Mouse (Mus musculus) midbrain, embryonic 13.5 days (tissue): ENCODE data around the gene Ddx41. TPM values are rescaled to one million over a fixed set of nuclear protein-coding genes. Genes with fewer than 3 reads are reported as not detected.
"Not testable (repeated sequence)": the region's sequence is repeated elsewhere in the genome, so short reads cannot be mapped to it uniquely, and the experiment has no call there.

ENCODE experiments used
- ATAC-seq: fragments of 200-750 bp; cut with Nextera tagmentation; 2 replicates; pipeline ENCODE4 v1.8.0; 2017; ENCODE audit warnings: mild to moderate bottlenecking, moderate TSS enrichment, moderate library complexity
- H3K27ac ChIP-seq: fragments of 300-500 bp; sonication (generic); 2 replicates; pipeline ENCODE4 v1.5.1; 2015; ENCODE audit warnings: inconsistent platforms, mild to moderate bottlenecking, moderate library complexity
- H3K27me3 ChIP-seq: fragments of 300-500 bp; sonication (generic); 2 replicates; pipeline ENCODE4 v1.6.1; 2015; ENCODE audit warnings: mild to moderate bottlenecking, inconsistent platforms
- H3K36me3 ChIP-seq: fragments of 300-500 bp; sonication (generic); 2 replicates; pipeline ENCODE4 v1.6.1; 2015; ENCODE audit warnings: mild to moderate bottlenecking, inconsistent platforms
- H3K4me1 ChIP-seq: fragments of 300-500 bp; sonication (generic); replicated peaks from 2 replicates; pipeline ENCODE4 v1.6.1; 2015; ENCODE audit warnings: inconsistent platforms
- H3K4me2 ChIP-seq: fragments of 300-500 bp; sonication (generic); replicated peaks from 2 replicates; pipeline ENCODE4 v1.6.1; 2015; ENCODE audit warnings: moderate library complexity, mild to moderate bottlenecking, inconsistent platforms
- H3K4me3 ChIP-seq: fragments of 300-500 bp; sonication (generic); replicated peaks from 2 replicates; pipeline ENCODE4 v1.5.1; 2015; ENCODE audit warnings: mild to moderate bottlenecking, inconsistent platforms
- H3K9ac ChIP-seq: fragments of 300-500 bp; sonication (generic); replicated peaks from 2 replicates; pipeline ENCODE4 v1.6.1; 2015; ENCODE audit warnings: mild to moderate bottlenecking, inconsistent platforms
- H3K9me3 ChIP-seq: fragments of 300-500 bp; sonication (generic); 2 replicates; pipeline ENCODE4 v1.6.1; 2016; ENCODE audit warnings: mild to moderate bottlenecking, inconsistent platforms
- WGBS: fragments of 180-500 bp; shearing (Covaris S2); methylation state at CpG from one replicate; pipeline ENCODE4 v1.1.7; 2015; 5-methylcytosine and 5-hydroxymethylcytosine counted together
- polyA plus RNA-seq: library from polyadenylated mRNA; unstranded; fragments of >200 nt; fragmentation: Nextera tagmentation; extraction: Ambion mirVana; gene quantifications from 2 replicates; pipeline ENCODE4 v1.2.1, GENCODE M21; 2015

Ddx41 gene
- 60.2 and 66.6 TPM in 2 replicates for polyA plus RNA-seq

DNA sequence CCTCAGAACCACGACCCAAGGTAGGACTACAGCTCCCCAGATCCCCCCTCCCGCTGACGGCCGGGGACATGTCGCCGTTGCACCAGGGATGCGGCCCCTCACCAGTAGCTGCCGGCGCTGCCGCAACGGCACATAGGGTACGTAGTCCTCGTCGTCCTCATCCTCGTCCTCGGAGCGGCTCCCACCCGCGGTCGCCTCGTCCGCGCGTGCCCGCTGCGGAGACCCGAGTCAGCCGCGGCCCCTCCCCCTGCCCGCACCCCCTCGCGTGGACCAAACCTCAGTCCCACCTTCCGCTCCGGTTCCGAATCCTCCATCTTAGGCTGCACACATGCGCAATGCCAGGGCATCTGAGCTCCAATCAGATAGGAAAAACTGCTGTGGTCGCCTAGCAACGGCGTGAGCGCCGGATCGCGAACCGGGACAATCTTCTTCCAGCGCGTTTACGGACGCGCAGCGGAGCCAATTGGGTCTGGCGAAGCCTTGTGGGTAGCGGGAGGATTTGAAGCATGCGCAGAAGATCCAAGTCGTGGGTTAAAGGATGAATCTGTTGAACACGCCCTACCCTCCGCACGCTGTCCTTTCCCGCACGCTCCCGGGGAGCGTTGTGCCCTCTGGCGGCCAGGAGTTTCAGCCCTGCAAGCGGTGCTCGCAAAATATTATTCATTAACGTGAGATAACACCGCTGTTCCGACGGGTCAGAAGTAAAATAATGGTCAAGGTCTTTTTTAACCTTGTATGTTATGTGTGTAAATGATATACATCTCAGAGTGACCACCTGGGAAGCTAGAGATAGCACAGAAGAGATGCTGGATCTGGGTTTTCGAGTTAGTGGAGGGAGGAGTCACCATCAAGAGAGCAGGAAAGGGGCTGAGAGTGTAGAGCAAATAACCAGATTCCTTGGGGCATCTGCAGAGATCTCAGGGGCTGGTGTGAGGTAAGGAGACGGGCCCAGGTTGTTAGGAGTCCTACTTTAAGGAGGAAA is at the start of gene Ddx41:
Ddx41 (minus strand) TSS at position 465 of the 982 bp plus-strand sequence.
- no peaks in the 10 kb centered on the region for H3K9me3 ChIP-seq
- peaks cover 79% of the 10 kb centered on the region for H3K36me3 ChIP-seq
- ATAC-seq: peak; percentile 98
- H3K4me3 ChIP-seq: peak within 1 kb of the TSS; percentile 80
- H3K9ac ChIP-seq: peak within 1 kb of the TSS; percentile 83
- H3K27ac ChIP-seq: peak within 1 kb of the TSS; percentile 84
- peak within 1 kb of the TSS; percentile 94 for H3K4me2 ChIP-seq
- no peaks in the 10 kb centered on the region for H3K27me3 ChIP-seq
- peaks cover 17% of the 10 kb centered on the region for H3K4me1 ChIP-seq
- WGBS: under 1% methylated on average over 70 of the region's 70 CpGs

- Histone ChIP-seq H3K9me3 (0 out of 2 replicates have a peak, but pooled peaks cover 3% of the 10 kb centered on the region), H3K27me3 (no peaks in the 10 kb centered on the region), H3K27ac (no peak overlapping the region), H3K4me3 (no peak overlapping the region), H3K4me2 (no peak overlapping the region), H3K4me1 (no peaks in the 10 kb centered on the region), H3K9ac (no peak overlapping the region), H3K36me3 (no peaks in the 10 kb centered on the region)
- no peak for ATAC-seq
- 87% methylated on average over 4 of the region's 4 CpGs for WGBS
Measured at GRCm38 (mm10) chr13:55578086-55578485, 41.6 kb upstream of the Ddx41 start.

DNA sequence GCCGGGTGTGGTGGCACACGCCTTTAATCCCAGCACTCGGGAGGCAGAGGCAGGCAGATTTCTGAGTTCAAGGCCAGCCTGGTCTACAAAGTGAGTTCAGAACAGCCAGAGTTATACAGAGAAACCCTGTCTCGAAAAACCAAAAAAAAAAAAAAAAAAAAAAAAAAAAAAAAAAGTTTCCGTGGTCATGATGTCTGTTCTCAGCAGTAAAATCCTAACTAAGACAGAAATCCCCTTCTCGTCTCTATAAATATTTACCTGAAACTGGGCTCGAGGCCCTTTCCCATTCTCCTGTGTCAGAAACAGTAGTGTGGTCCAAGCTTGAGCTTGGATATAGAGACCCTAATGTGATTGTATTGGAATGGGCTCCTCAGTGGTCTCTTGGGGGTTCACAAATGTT is 40.4 kb upstream of the Ddx41 start:
- ATAC-seq, H3K4me1 ChIP-seq, H3K36me3 ChIP-seq: not testable (repeated sequence)

GRCm38 (mm10) chr13:55575932-55576331 is 39.5 kb upstream of the Ddx41 start:
- 74% methylated on average over 5 of the region's 5 CpGs for WGBS
- Histone ChIP-seq H3K27me3 (no peaks in the 10 kb centered on the region), H3K4me1 (peaks cover 10% of the 10 kb centered on the region), H3K4me2 (no peak overlapping the region), H3K9me3 (0 out of 2 replicates have a peak, but pooled peaks cover 3% of the 10 kb centered on the region), H3K36me3 (no peaks in the 10 kb centered on the region), H3K9ac (no peak overlapping the region), H3K27ac (no peak overlapping the region), H3K4me3 (no peak overlapping the region)
- ATAC-seq: no peak

More for the DNA sequence above, 40.4 kb upstream of the Ddx41 start:
- H3K4me2 ChIP-seq, H3K27ac ChIP-seq, H3K4me3 ChIP-seq, H3K27me3 ChIP-seq, H3K9ac ChIP-seq, H3K9me3 ChIP-seq: not testable (repeated sequence)
- 91% methylated on average over 7 of the region's 7 CpGs for WGBS

- no peak for ATAC-seq
- no peak overlapping the region for H3K27ac ChIP-seq
- peaks cover 16% of the 10 kb centered on the region for H3K4me1 ChIP-seq
- no peak overlapping the region for H3K4me3 ChIP-seq
- WGBS: 74% methylated on average over 5 of the region's 5 CpGs
- 0 out of 2 replicates have a peak, but pooled peaks cover 3% of the 10 kb centered on the region for H3K9me3 ChIP-seq
- no peak overlapping the region for H3K9ac ChIP-seq
- no peaks in the 10 kb centered on the region for H3K36me3 ChIP-seq
- no peaks in the 10 kb centered on the region for H3K27me3 ChIP-seq
- H3K4me2 ChIP-seq: no peak overlapping the region
Measured at GRCm38 (mm10) chr13:55574321-55574720, 37.9 kb upstream of the Ddx41 start.

- 95% methylated on average over 2 of the region's 2 CpGs for WGBS
- Histone ChIP-seq H3K4me1 (peaks cover 25% of the 10 kb centered on the region), H3K27ac (no peak within 1 kb of the TSS), H3K9ac (no peak within 1 kb of the TSS), H3K27me3 (no peaks in the 10 kb centered on the region), H3K9me3 (0 out of 2 replicates have a peak, but pooled peaks cover under 1% of the 10 kb centered on the region), H3K4me2 (no peak within 1 kb of the TSS), H3K36me3 (0 out of 2 replicates have a peak, but pooled peaks cover 1% of the 10 kb centered on the region), H3K4me3 (no peak within 1 kb of the TSS)
- ATAC-seq: no peak
Measured at GRCm38 (mm10) chr13:55573432-55573831, 37.0 kb upstream of the Ddx41 start, which contains the start of gene Tmed9. Gene Tmed9 (plus strand): TSS chr13:55573732.

- no peak for ATAC-seq
- H3K27me3 ChIP-seq: no peaks in the 10 kb centered on the region
- peak overlapping the region; percentile 85 for H3K4me3 ChIP-seq
- peak overlapping the region; percentile 24 for H3K4me2 ChIP-seq
- peaks cover 38% of the 10 kb centered on the region for H3K4me1 ChIP-seq
- no peak overlapping the region for H3K27ac ChIP-seq
- peaks cover 9% of the 10 kb centered on the region; the same call in 1 of the 2 replicates for H3K36me3 ChIP-seq
- 82% methylated on average over 2 of the region's 2 CpGs for WGBS
- H3K9ac ChIP-seq: no peak overlapping the region
- no peaks in the 10 kb centered on the region for H3K9me3 ChIP-seq
Measured at GRCm38 (mm10) chr13:55571977-55572376, 35.5 kb upstream of the Ddx41 start.

DNA sequence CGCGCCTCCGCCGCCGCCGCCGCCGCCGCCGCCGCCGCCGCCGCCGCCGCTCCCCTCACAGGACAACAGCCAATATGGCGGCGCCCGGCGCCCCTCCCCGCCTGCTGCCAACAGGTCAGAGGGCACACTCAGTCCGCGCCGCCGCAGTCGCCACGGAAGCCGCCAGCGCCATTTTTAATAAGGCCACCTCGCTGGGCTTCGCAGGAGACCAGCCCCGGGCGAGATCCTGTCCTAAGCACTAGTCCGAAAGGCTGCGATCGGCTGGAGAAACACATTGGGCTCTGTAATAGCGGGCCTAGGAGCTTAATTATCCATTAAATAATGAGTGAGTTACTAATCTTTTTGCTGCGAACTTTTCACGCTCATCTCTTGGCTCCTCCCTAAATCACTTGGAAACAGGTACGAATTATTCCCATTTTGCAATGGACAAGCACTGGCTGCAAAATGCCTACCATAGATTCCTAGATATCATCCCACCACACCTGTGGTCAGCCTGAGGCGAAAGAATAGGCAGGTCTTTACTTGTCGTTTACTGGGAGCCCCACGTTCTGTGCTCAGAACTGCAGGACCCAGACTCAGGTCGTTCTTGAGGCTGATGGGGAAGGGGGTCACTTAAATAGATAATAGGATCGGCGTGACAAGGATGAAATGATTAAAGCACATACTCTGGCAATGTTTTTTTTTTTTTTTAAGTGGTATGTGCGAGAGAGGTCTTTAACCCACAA is 34.7 kb upstream of the Ddx41 start, which contains the start of gene Fam193b:
Fam193b (minus strand) TSS at position 94 of the 725 bp plus-strand sequence.
- peak; percentile 88 for ATAC-seq
- no peaks in the 10 kb centered on the region for H3K27me3 ChIP-seq
- peak within 1 kb of the TSS; percentile 94 for H3K9ac ChIP-seq
- peak within 1 kb of the TSS; percentile 92 for H3K27ac ChIP-seq
- WGBS: 2% methylated on average over 34 of the region's 47 CpGs
- H3K4me1 ChIP-seq: peaks cover 41% of the 10 kb centered on the region
- H3K36me3 ChIP-seq: peaks cover 14% of the 10 kb centered on the region; the same call in 1 of the 2 replicates
- peak within 1 kb of the TSS; percentile 99 for H3K4me2 ChIP-seq
- peak within 1 kb of the TSS; percentile 85 for H3K4me3 ChIP-seq
- no peaks in the 10 kb centered on the region for H3K9me3 ChIP-seq

GRCm38 (mm10) chr13:55570286-55570973 is 34.0 kb upstream of the Ddx41 start:
- no peaks in the 10 kb centered on the region for H3K27me3 ChIP-seq
- peak; percentile 87 for ATAC-seq

GRCm38 (mm10) chr13:55569726-55570285 is 33.3 kb upstream of the Ddx41 start:
- peaks cover 28% of the 10 kb centered on the region; the same call in 1 of the 2 replicates for H3K36me3 ChIP-seq

More at GRCm38 (mm10) chr13:55570286-55570973, 34.0 kb upstream of the Ddx41 start:
- no peaks in the 10 kb centered on the region for H3K9me3 ChIP-seq
- peak overlapping the region; percentile 99 for H3K4me2 ChIP-seq
- H3K9ac ChIP-seq: peak overlapping the region; percentile 94
- peak overlapping the region; percentile 92 for H3K27ac ChIP-seq
- H3K4me1 ChIP-seq: peaks cover 41% of the 10 kb centered on the region
- H3K4me3 ChIP-seq: peak overlapping the region; percentile 85
- peaks cover 22% of the 10 kb centered on the region; the same call in 1 of the 2 replicates for H3K36me3 ChIP-seq
- under 1% methylated on average over 47 of the region's 47 CpGs for WGBS

GRCm38 (mm10) chr13:55568524-55568923 is 32.1 kb upstream of the Ddx41 start:
- Histone ChIP-seq H3K4me1 (peaks cover 44% of the 10 kb centered on the region), H3K36me3 (peaks cover 34% of the 10 kb centered on the region; the same call in 1 of the 2 replicates)
- not testable (repeated sequence) for H3K27ac ChIP-seq, H3K4me2 ChIP-seq, H3K9ac ChIP-seq, H3K9me3 ChIP-seq, H3K4me3 ChIP-seq, ATAC-seq, H3K27me3 ChIP-seq
- WGBS: 90% methylated on average over 4 of the region's 4 CpGs

More at GRCm38 (mm10) chr13:55569726-55570285, 33.3 kb upstream of the Ddx41 start:
- Histone ChIP-seq H3K27me3 (no peaks in the 10 kb centered on the region), H3K4me1 (peaks cover 44% of the 10 kb centered on the region), H3K4me2 (peak overlapping the region; percentile 99), H3K27ac (peak overlapping the region; percentile 92), H3K9me3 (no peaks in the 10 kb centered on the region), H3K4me3 (peak overlapping the region; percentile 85), H3K9ac (peak overlapping the region; percentile 94)
- peak; percentile 22 for ATAC-seq
- 2% methylated on average over 16 of the region's 16 CpGs for WGBS
